Mouse (Mus musculus) lung, embryonic 14.5 days (tissue): ENCODE measurements at regions not wholly inside any gene's neighbourhood (a gene's known extent, or its start where the extent isn't known, plus 50 kb on each side); places are given as distances from the start of the nearest gene placed in this dataset.

Experiments used
- ATAC-seq: fragments of 200-750 bp; cut with Nextera tagmentation; 2 replicates; pipeline ENCODE4 v1.8.0; 2017; ENCODE audit warnings: mild to moderate bottlenecking, moderate TSS enrichment, moderate library complexity; ENCODE audit not compliant: insufficient read depth
- DNase-seq: peaks from one replicate; pipeline ENCODE4 v3.0.0-alpha.2; 2015
- H3K27ac ChIP-seq: fragments of 300-500 bp; sonication (generic); 2 replicates; pipeline ENCODE4 v1.5.1; 2014; ENCODE audit warnings: low read depth, mild to moderate bottlenecking, moderate library complexity
- H3K27me3 ChIP-seq: fragments of 300-500 bp; sonication (generic); 2 replicates; pipeline ENCODE4 v1.6.1; 2014; ENCODE audit warnings: low read length, control low read depth; ENCODE audit not compliant: insufficient read depth
- H3K36me3 ChIP-seq: fragments of 300-500 bp; sonication (generic); 2 replicates; pipeline ENCODE4 v1.6.1; 2014; ENCODE audit warnings: control low read depth; ENCODE audit not compliant: insufficient read depth
- H3K4me1 ChIP-seq: fragments of 300-500 bp; sonication (generic); 2 replicates; pipeline ENCODE4 v1.6.1; 2014; ENCODE audit warnings: antibody characterized with exemption, control low read depth; ENCODE audit not compliant: insufficient read depth
- H3K4me2 ChIP-seq: fragments of 300-500 bp; sonication (generic); 2 replicates; pipeline ENCODE4 v1.6.1; 2014; ENCODE audit warnings: mild to moderate bottlenecking
- H3K4me3 ChIP-seq: fragments of 300-500 bp; sonication (generic); 2 replicates; pipeline ENCODE4 v1.5.1; 2014; ENCODE audit warnings: low read depth, low read length
- H3K9ac ChIP-seq: fragments of 300-500 bp; sonication (generic); 2 replicates; pipeline ENCODE4 v1.6.1; 2014
- H3K9me3 ChIP-seq: fragments of 300-500 bp; sonication (generic); 2 replicates; pipeline ENCODE4 v1.6.1; 2016; ENCODE audit warnings: low read depth, low read length, control low read depth
- CTCF ChIP-seq: IDR thresholded peaks from 2 replicates; pipeline ENCODE4 v1.5.1; 2016; ENCODE audit warnings: antibody characterized with exemption, low read depth
- WGBS: fragments of 180-500 bp; shearing (Covaris S2); extraction: QIAGEN DNeasy Blood & Tissue Kit; methylation state at CpG from one replicate; pipeline ENCODE4 v1.1.7; 2014; 5-methylcytosine and 5-hydroxymethylcytosine counted together

DNA sequence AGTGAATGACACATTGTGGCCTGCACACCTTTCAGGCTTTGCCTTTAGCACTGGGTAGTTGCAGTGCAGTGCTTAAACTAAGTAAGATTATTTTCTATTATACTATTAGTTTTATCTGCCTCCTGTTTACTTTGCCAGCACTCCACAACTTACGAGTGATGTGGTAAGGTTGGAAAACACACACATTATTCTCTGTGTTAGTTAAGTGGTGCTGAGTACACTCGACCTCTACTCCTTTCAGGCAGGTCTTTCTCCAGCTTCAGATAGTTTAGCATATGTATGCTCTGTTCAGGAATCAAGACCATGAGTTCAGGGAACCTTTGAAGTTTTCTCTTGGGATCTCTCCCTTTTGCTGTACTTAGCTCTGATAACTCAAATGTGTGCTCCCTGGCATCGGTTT lies 1081.0 kb downstream of the Car8 start:
- H3K27ac ChIP-seq, result no peak overlapping the region
- ATAC-seq, result peak; percentile 70; the same call in 1 of the 2 replicates

DNA sequence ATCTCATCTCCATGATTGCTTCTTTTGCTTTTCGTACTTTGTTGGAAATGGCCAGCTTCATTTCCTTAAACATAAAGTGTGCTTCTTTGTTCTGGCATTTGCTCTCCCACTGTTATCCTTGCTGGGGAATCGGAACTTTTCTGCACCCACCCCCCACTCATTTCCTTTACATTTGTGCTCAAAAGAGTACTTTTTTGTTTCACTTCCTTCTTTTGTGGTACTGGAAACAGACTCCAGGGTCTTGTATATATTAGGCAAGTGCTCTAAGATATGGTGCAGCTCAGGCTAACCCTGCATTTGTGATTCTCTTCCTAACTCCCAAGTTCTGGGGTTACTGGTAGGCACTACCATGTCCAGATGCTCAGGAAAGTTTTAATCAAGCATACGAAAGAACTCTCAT lies 1084.6 kb downstream of the Car8 start:
- DNase-seq, result no peak
- TF ChIP-seq CTCF, result no peak
- Histone ChIP-seq H3K9me3 (no peaks in the 10 kb centered on the region; the same call in 1 of the 2 replicates), H3K4me2 (no peak overlapping the region), H3K36me3 (no peaks in the 10 kb centered on the region), H3K27me3 (no peaks in the 10 kb centered on the region), H3K27ac (no peak overlapping the region), H3K9ac (no peak overlapping the region), H3K4me1 (no peaks in the 10 kb centered on the region), H3K4me3 (no peak overlapping the region)
- 70% methylated on average over 3 of the region's 3 CpGs for WGBS
- ATAC-seq, result no peak

More for the DNA sequence above, 1081.0 kb downstream of the Car8 start:
- Histone ChIP-seq H3K4me1 (no peaks in the 10 kb centered on the region), H3K4me2 (no peak overlapping the region), H3K9me3 (no peaks in the 10 kb centered on the region), H3K27me3 (no peaks in the 10 kb centered on the region), H3K36me3 (no peaks in the 10 kb centered on the region), H3K4me3 (no peak overlapping the region), H3K9ac (no peak overlapping the region)
- TF ChIP-seq CTCF, result no peak
- DNase-seq, result peak; percentile 46
- 52% methylated on average over 3 of the region's 3 CpGs for WGBS

DNA sequence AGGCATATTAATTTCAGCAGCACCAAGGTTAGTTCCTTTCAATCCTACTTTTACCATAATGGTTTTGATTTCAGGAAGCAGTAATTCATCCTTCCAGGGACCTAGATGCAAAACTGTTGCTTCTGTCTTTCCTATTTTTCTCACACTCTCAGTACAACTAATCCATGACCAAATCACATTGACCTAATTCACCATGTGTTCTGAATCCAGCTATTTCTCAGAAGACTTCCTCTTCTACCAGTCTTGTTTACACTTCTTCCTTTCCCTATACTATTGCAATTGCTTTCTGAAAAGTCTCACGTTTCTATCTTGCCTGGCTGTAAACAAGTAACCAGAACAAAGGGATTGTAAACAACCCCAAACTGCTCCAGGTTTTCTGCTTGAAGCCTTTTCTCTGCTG lies 1085.0 kb downstream of the Car8 start:
- no peak overlapping the region for H3K9ac ChIP-seq
- no peaks in the 10 kb centered on the region for H3K36me3 ChIP-seq
- WGBS, result 11% methylated on average over 1 of the region's 1 CpGs
- H3K4me2 ChIP-seq, result no peak overlapping the region
- ATAC-seq (no peak), DNase-seq (no peak)
- TF ChIP-seq CTCF, result no peak
- no peak overlapping the region for H3K4me3 ChIP-seq
- no peaks in the 10 kb centered on the region; the same call in 1 of the 2 replicates for H3K9me3 ChIP-seq
- no peak overlapping the region for H3K27ac ChIP-seq
- no peaks in the 10 kb centered on the region for H3K4me1 ChIP-seq
- no peaks in the 10 kb centered on the region for H3K27me3 ChIP-seq

DNA sequence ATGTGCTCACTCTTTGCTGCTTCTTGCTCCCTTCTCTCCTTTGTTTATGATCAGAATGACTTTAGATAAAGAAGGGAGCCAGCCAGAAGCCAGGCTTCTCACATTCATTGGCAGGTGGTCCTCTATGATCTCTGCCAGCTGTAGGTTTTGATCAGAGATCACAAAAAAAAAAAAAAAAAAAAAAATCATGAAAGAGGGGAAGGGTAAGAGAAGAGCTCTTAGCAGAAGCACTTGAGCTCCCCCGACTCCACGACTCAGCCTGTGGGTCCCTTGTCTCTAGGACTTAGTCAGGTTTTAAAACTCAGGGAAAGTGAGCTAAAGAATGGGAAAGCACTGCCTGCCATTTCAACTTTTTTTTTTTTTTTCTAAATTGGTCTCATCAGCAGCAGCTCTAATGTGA lies 1093.1 kb downstream of the Car8 start:
- DNase-seq (no peak), ATAC-seq (no peak)
- H3K9ac ChIP-seq, result no peak overlapping the region
- H3K9me3 ChIP-seq, result no peaks in the 10 kb centered on the region; the same call in 1 of the 2 replicates
- no peaks in the 10 kb centered on the region for H3K4me1 ChIP-seq
- H3K4me3 ChIP-seq, result no peak overlapping the region
- no peaks in the 10 kb centered on the region for H3K36me3 ChIP-seq
- no peaks in the 10 kb centered on the region for H3K27me3 ChIP-seq
- no peak overlapping the region for H3K27ac ChIP-seq
- WGBS, result 35% methylated on average over 2 of the region's 2 CpGs
- H3K4me2 ChIP-seq, result no peak overlapping the region
- no peak for TF ChIP-seq CTCF

DNA sequence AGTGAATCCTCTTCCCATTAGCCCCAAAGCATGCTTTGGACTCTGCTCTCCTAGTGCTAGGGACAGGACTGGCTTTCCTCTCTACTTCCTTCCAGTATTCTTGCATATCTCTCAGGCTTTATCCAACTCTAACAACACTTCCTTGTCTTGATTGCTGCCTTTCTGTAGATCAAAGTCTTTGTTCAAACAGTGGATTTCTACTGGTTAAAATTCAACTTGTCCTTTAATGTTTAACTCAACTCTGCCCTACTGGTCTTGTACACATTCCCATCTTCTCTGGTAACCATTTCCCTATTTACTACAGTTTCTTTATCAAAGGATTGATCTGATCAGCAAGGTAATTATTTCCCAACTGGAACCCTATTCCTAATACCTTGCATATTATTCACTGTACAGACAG lies 1094.6 kb downstream of the Car8 start:
- Histone ChIP-seq H3K9ac (no peak overlapping the region), H3K4me3 (no peak overlapping the region), H3K27me3 (no peaks in the 10 kb centered on the region), H3K4me1 (no peaks in the 10 kb centered on the region), H3K36me3 (no peaks in the 10 kb centered on the region), H3K9me3 (no peaks in the 10 kb centered on the region), H3K4me2 (no peak overlapping the region), H3K27ac (no peak overlapping the region)
- no peak for DNase-seq
- ATAC-seq, result no peak
- TF ChIP-seq CTCF, result no peak

DNA sequence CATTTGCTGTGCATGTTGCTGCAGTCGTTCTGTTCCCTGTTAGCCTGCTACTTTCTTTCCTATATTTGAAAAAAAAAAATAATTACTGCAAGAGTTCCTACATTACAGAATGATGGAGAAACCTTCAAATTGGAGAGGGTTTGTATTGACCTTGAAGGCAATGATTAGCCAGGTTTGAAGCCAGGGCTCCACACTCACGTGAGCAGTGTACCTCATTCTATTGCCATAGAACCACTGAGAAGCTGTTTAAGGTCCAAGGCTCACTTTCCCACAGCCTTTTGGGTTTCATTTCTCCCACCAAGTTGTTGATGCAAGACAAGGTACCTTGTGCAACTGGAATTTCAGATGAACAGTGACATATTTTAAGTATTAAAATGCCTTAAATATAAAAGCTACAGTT lies 1095.2 kb downstream of the Car8 start:
- TF ChIP-seq CTCF, result no peak
- no peaks in the 10 kb centered on the region for H3K4me1 ChIP-seq
- H3K9ac ChIP-seq, result no peak overlapping the region
- H3K27ac ChIP-seq, result no peak overlapping the region
- H3K9me3 ChIP-seq, result no peaks in the 10 kb centered on the region
- H3K4me3 ChIP-seq, result no peak overlapping the region
- H3K36me3 ChIP-seq, result no peaks in the 10 kb centered on the region
- H3K4me2 ChIP-seq, result no peak overlapping the region
- no peak for ATAC-seq
- no peak for DNase-seq
- 71% methylated on average over 2 of the region's 2 CpGs for WGBS
- no peaks in the 10 kb centered on the region for H3K27me3 ChIP-seq

DNA sequence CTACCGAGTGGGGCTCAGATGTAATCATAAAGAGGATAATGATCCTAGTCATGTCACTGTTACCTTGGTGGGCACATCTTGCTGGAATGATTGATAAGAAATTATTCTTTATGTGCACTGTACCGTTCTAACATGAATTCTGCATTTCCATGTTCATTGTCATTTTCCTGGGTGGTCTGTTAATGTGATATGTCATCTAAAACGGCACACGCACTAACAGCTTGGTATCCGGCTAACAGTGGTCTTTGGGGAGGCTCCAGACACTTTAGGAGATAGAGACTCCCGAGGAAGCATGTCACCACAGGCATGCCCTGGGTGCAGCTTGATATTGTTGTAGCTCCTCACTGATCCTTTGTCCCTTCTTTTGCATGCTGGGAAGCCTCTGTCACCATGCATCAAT lies 1096.1 kb downstream of the Car8 start:
- no peaks in the 10 kb centered on the region for H3K36me3 ChIP-seq
- no peak overlapping the region for H3K4me2 ChIP-seq
- ATAC-seq, result no peak
- DNase-seq, result no peak
- no peak overlapping the region for H3K27ac ChIP-seq
- H3K4me3 ChIP-seq, result no peak overlapping the region
- no peaks in the 10 kb centered on the region for H3K27me3 ChIP-seq
- WGBS, result 71% methylated on average over 6 of the region's 6 CpGs
- no peaks in the 10 kb centered on the region for H3K4me1 ChIP-seq
- no peak for TF ChIP-seq CTCF
- H3K9ac ChIP-seq, result no peak overlapping the region
- H3K9me3 ChIP-seq, result no peaks in the 10 kb centered on the region

DNA sequence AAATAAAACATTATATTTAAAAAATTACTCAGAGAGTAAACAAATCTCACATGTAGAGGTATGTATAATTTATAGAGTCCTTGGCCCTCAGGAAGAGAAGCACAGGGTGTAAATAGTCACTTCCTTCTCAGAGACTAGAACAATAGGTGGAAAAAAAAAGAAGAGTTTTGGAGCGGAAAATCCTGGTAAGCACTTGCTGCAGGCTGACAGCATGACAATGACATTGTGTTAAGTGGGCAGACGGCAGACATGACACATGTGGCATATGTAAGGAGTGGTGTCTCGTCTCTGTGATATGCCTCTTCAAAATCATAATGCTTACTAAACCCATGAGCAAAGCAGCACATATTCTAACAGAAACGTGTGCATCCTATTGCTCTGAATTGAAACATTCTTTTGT lies 1126.7 kb downstream of the Car8 start:
- WGBS, result 43% methylated on average over 4 of the region's 4 CpGs
- Histone ChIP-seq H3K9me3 (no peaks in the 10 kb centered on the region), H3K27me3 (no peaks in the 10 kb centered on the region), H3K27ac (no peak overlapping the region), H3K4me1 (no peaks in the 10 kb centered on the region), H3K9ac (no peak overlapping the region), H3K4me3 (no peak overlapping the region), H3K36me3 (no peaks in the 10 kb centered on the region), H3K4me2 (no peak overlapping the region)
- TF ChIP-seq CTCF, result no peak
- DNase-seq (peak; percentile 51), ATAC-seq (peak; percentile 60; the same call in 1 of the 2 replicates)
